Mouse (Mus musculus) G1E (cell line): ENCODE data around the gene Apold1. TPM values are rescaled to one million over a fixed set of nuclear protein-coding genes. Genes with fewer than 3 reads are reported as not detected.

Experiments
- ATAC-seq: 2 replicates; pipeline ENCODE4 v1.8.0; 2016; ENCODE audit warnings: mild to moderate bottlenecking; ENCODE audit not compliant: insufficient number of reproducible peaks, poor library complexity, low FRiP score, severe bottlenecking; ENCODE audit errors: extremely low read depth
- DNase-seq: peaks from one replicate; pipeline ENCODE4 v3.0.0; 2012; ENCODE audit warnings: low spot score
- H3K27me3 ChIP-seq: 2 replicates; pipeline ENCODE4 v1.6.1; 2012; ENCODE audit warnings: mild to moderate bottlenecking, low read length, inconsistent platforms; ENCODE audit not compliant: insufficient read depth
- H3K36me3 ChIP-seq: replicated peaks from 2 replicates; pipeline ENCODE3; 2012; ENCODE audit warnings: mild to moderate bottlenecking, inconsistent platforms
- H3K4me1 ChIP-seq: 2 replicates; pipeline ENCODE4 v1.6.1; 2012; ENCODE audit warnings: low read depth, low read length, inconsistent platforms, mixed read lengths; ENCODE audit not compliant: insufficient read depth
- H3K4me3 ChIP-seq: 2 replicates; pipeline ENCODE4 v1.5.1; 2012; ENCODE audit warnings: low read depth, mild to moderate bottlenecking, inconsistent platforms, low read length, moderate library complexity, mixed read lengths
- H3K9me3 ChIP-seq: replicated peaks from 2 replicates; pipeline ENCODE4 v1.6.1; 2012; ENCODE audit warnings: inconsistent platforms
- CTCF ChIP-seq: IDR thresholded peaks from 2 replicates; pipeline ENCODE4 v1.5.1; 2012; ENCODE audit warnings: low read depth, low read length, inconsistent platforms, mixed read lengths
- GATA1 ChIP-seq: IDR thresholded peaks from 2 replicates; pipeline ENCODE4 v1.6.1; 2012; ENCODE audit warnings: borderline replicate concordance, low read length, inconsistent platforms, mixed read lengths
- GATA2 ChIP-seq: IDR thresholded peaks from 2 replicates; pipeline ENCODE4 v1.6.1; 2012; ENCODE audit warnings: low read depth, low read length, inconsistent platforms, borderline replicate concordance
- POLR2AphosphoS5 ChIP-seq: IDR thresholded peaks from 2 replicates; pipeline ENCODE4 v1.6.1; 2012; ENCODE audit warnings: low read depth, low read length, inconsistent platforms; ENCODE audit not compliant: insufficient replicate concordance
- TAL1 ChIP-seq: conservative IDR thresholded peaks from 2 replicates; pipeline ENCODE4 v1.6.1; 2012; ENCODE audit warnings: low read depth, low read length, inconsistent platforms, mixed read lengths
- polyA plus RNA-seq: library from polyadenylated mRNA; stranded (reverse); fragments of >175 nt; gene quantifications from 2 replicates; pipeline ENCODE4 v1.2.3, GENCODE M21; 2012
- total RNA-seq, 2 experiments: library from RNA; stranded (forward) in 1 of 2; stranded (reverse) in 1 of 2; fragments of 200-1000 nt in 1 of 2; fragments of >200 nt in 1 of 2; fragmentation: Nextera tagmentation in 1 of 2; gene quantifications; 2 replicates each; pipeline ENCODE4 v1.2.3; 2014 to 2017

Gene Apold1
- total and polyA plus RNA-seq, 3 experiments = 0.16 to 0.98 (median 0.83) TPM

DNA sequence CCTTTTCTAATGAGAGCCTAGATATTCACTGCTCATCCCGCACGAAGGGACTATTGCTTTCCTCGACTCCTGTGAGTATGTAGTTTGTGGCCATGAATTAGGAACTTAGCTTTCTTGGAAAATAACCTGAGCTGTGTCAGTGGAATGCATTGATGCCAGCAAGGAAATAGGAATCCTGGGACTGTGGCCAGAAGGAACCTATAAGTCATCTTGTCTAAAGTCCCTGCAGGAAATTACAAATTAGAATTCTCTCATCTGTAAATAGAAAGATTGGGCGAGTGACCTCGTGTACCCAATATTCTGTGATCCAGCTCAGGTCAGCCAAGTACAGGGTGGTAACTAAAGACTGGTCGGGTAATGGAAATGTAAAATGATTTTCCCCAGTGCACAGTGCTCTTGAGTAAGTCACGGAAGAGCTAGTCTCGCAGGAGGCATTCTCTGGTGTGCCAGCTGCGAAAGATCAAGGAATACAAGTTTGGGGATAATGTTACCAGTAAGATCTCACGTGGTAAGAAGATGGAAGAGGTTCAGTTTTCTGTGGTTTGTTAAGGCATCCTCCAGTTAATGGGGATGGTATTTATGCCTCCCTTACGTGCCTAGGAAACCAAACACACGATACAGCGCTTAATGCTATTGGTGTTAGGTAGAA, 37.6 kb upstream of the Apold1 start:
- H3K36me3 ChIP-seq = peaks cover 76% of the 10 kb centered on the region
- H3K4me3 ChIP-seq = no peak overlapping the region
- ATAC-seq = no peak
- H3K9me3 ChIP-seq = no peaks in the 10 kb centered on the region
- peaks cover 30% of the 10 kb centered on the region for H3K4me1 ChIP-seq
- DNase-seq = no peak
- no peaks in the 10 kb centered on the region for H3K27me3 ChIP-seq
- no peak for TF ChIP-seq CTCF
- no peak for TF ChIP-seq TAL1
- no peak for TF ChIP-seq GATA1
- no peak for TF ChIP-seq GATA2
- TF ChIP-seq POLR2AphosphoS5 = no peak

DNA sequence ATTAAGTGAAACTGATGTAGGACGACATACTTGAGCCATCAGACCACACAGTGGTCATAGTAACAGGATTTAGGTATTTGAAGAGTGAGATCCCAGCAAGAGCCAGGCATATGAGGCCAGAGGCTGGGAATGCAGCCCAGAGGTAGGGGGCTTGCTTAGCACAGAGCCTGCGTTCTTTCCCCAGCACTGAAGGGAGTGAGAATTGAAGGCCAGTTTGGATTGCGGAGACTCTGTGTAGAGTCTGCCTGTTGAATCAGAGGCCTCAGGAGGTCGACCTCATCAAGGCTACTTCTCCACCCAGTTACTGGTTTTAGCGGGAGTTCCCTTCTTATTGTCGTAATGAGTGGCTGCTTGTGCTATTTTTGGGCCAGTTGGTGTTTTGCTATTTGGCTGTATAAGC, 35.5 kb upstream of the Apold1 start:
- DNase-seq (no peak), ATAC-seq (no peak)
- TF ChIP-seq POLR2AphosphoS5 (no peak), CTCF (no peak), GATA2 (no peak), GATA1 (no peak), TAL1 (no peak)
- H3K9me3 ChIP-seq = no peaks in the 10 kb centered on the region
- no peak overlapping the region for H3K4me3 ChIP-seq
- H3K4me1 ChIP-seq = peaks cover 45% of the 10 kb centered on the region
- H3K27me3 ChIP-seq = no peaks in the 10 kb centered on the region
- H3K36me3 ChIP-seq = peaks cover 70% of the 10 kb centered on the region

DNA sequence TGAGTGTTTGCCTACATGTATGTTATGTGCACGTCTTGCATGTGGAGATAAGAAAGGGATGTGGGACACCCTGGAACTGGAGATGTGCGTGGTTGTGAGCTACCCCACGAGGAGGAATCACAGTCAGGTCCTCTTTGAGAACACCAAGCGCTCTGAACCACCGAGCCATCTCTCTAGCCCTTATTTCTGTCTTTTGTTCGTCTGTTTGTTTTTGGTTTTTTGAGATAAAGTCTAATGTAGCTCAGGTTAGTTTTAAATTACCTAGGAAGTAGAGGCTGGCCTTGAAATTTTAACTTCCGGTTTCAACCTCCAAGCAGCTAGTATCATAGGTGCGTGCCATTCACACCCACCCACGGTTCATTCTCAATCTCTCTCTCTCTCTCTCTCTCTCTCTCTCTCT, 34.7 kb upstream of the Apold1 start:
- ATAC-seq = no peak
- Histone ChIP-seq H3K9me3 (no peaks in the 10 kb centered on the region), H3K4me1 (peaks cover 52% of the 10 kb centered on the region), H3K27me3 (no peaks in the 10 kb centered on the region), H3K36me3 (peaks cover 67% of the 10 kb centered on the region), H3K4me3 (no peak overlapping the region)
- DNase-seq = no peak
- TF ChIP-seq CTCF (no peak), TAL1 (no peak), GATA2 (no peak), GATA1 (no peak), POLR2AphosphoS5 (no peak)

DNA sequence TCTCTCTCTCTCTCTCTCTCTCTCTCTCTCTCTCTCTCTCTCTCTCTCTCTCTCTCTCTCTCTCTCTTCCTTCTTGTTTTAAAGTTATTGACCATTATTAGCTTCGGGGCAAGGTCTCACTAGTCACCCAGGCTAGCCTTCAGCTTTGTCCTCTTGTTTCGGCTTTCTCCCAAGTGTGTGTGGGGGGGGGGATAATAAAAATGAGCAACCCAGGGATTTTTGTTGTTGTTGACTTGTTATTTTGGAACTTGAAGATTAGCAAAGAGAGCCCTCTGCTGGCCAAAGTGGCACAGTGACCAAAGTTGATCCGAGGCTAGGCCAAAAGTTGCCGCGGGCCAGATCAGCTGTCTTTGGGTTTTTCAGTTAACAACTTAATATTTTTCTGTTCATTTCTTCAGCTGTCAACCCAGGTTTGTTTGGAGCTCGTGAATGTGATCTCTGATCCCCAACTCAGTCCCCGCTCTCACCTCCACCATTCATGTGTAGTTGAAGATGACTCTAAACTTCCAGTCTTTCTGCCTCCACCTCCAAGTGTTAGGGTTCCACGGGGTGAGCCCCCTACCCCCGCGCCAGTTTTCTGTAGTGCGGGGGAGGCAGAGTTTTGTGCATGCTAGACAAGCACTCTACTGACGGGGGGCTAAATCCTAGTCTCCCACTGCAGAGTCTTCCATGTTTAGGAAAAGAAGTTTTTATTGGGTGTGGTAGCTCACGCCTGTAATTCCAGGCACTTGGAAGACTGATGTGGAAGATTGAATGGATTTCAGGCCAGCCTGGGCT, 34.0 kb upstream of the Apold1 start:
- TF ChIP-seq POLR2AphosphoS5 = no peak
- TF ChIP-seq CTCF = peak; percentile 33; the same call in 1 of the 2 replicates
- DNase-seq = no peak
- peaks cover 65% of the 10 kb centered on the region for H3K36me3 ChIP-seq
- no peaks in the 10 kb centered on the region for H3K27me3 ChIP-seq
- H3K4me3 ChIP-seq = no peak overlapping the region; the same call in 1 of the 2 replicates
- ATAC-seq = no peak
- H3K4me1 ChIP-seq = peaks cover 59% of the 10 kb centered on the region
- no peaks in the 10 kb centered on the region for H3K9me3 ChIP-seq

DNA sequence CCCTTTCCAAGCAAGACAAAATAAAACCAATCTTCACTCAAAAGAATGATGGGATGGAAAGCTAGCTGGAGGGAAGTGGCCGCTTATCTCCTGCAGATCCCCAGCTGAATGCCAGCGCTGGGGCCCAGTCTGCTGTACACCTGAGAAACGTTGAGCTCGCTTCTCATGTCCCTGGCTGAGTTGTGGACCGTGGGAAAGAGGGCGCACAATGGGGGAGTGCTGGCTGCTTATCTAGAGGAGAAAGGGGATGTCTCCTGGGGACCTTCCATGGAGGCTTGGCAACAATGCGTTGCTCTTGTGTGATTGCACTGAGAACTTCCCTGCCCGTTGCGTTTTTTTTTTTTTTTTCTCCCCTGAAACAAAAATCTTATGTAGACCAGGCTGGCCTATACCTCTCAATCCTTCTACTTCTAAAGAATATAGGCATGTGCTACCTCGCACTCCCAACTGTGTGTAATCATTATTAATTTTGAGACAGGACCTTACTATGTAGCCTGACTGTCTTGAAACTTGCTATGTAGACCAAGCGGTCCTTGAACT, 32.9 kb upstream of the Apold1 start:
- no peak for TF ChIP-seq CTCF
- no peak for TF ChIP-seq GATA1
- no peak for TF ChIP-seq GATA2
- TF ChIP-seq TAL1 = no peak
- no peak for TF ChIP-seq POLR2AphosphoS5
- H3K4me3 ChIP-seq = peak overlapping the region; percentile 14; the same call in 1 of the 2 replicates
- H3K9me3 ChIP-seq = no peaks in the 10 kb centered on the region
- ATAC-seq = peak; percentile 16; the same call in 1 of the 2 replicates
- peaks cover 59% of the 10 kb centered on the region for H3K36me3 ChIP-seq
- H3K27me3 ChIP-seq = no peaks in the 10 kb centered on the region
- DNase-seq = no peak
- peaks cover 59% of the 10 kb centered on the region for H3K4me1 ChIP-seq

DNA sequence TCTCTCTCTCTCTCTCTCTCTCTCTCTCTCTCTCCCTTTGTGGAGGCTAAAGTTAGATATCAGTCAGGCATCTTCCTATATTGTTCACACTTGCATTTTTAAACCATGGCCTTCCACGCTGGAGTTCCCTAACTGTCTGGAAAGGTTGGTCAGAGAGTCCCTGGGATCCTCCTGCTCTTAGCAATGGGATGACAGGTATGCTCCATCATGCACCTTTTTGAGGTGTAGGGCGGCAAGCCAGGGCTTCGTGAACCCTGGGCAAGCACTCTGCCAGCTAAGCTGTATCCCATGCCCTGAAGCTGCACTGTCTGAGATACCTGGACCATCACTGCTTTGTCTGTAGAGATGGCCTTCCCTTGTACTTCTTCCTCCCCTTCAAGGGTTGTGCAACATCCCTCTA, 32.3 kb upstream of the Apold1 start:
- no peak for ATAC-seq
- peaks cover 59% of the 10 kb centered on the region for H3K36me3 ChIP-seq
- DNase-seq = no peak
- H3K4me3 ChIP-seq = no peak overlapping the region
- H3K4me1 ChIP-seq = peaks cover 59% of the 10 kb centered on the region
- H3K27me3 ChIP-seq = no peaks in the 10 kb centered on the region
- no peaks in the 10 kb centered on the region for H3K9me3 ChIP-seq
- no peak for TF ChIP-seq POLR2AphosphoS5
- no peak for TF ChIP-seq TAL1
- TF ChIP-seq GATA2 = no peak
- no peak for TF ChIP-seq GATA1
- TF ChIP-seq CTCF = no peak
